Mouse (Mus musculus) heart, adult 9 months (tissue): ENCODE measurements around the gene AY761184.
"Not testable (repeated sequence)": the region's sequence is repeated elsewhere in the genome, so short reads cannot be mapped to it uniquely, and the experiment has no call there.

Experiments
- DNase-seq, 2 experiments: peaks; one replicate each; pipeline ENCODE4 v3.0.0; 2022; ENCODE audit warnings: low spot score in 2 of 2

AY761184 gene

GRCm38 (mm10) chr8:21703545-21703944, at the start of gene AY761184:
TSS of gene AY761184 (minus strand) at chr8:21703645.
- DNase-seq: not testable (repeated sequence)

- DNase-seq: not testable (repeated sequence)
Measured at GRCm38 (mm10) chr8:21665497-21665896, 37.9 kb downstream of the AY761184 start, which contains the start of gene Defa34. TSS of gene Defa34 (plus strand) at chr8:21665797.

GRCm38 (mm10) chr8:21655480-21655879, 48.0 kb downstream of the AY761184 start, which contains the start of gene Defa17:
TSS of gene Defa17 (plus strand) at chr8:21655780.
- DNase-seq: not testable (repeated sequence)
